Mouse (Mus musculus): ENCODE measurements around the gene 2210010C04Rik.
"Not testable (repeated sequence)": the region's sequence is repeated elsewhere in the genome, so short reads cannot be mapped to it uniquely, and the experiment has no call there.

2210010C04Rik gene

GRCm38 (mm10) chr6:41019140-41019539, 16.2 kb downstream of the 2210010C04Rik start:
- no peak for DNase-seq (ENCODE audit: low read depth)

DNA sequence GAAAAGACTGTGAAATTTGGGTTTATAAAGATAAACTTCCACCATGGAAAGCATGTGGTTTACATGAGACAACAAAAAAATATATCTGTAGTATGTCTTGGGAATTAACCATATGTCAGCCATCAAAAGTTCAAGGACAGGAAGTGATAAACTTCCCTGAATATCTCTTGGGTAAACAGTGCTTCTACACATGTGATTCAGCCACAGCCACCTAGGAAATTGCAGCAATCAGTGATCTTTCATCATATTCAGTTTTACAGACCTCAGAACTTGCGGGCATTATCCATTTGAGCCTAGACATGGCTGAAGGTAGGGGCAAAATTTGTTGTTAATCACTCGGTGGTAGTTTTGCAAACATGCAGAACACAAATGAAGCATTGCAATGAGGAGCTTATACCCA, 16.7 kb downstream of the 2210010C04Rik start:
- no peak for DNase-seq (ENCODE audit: low read depth)

DNA sequence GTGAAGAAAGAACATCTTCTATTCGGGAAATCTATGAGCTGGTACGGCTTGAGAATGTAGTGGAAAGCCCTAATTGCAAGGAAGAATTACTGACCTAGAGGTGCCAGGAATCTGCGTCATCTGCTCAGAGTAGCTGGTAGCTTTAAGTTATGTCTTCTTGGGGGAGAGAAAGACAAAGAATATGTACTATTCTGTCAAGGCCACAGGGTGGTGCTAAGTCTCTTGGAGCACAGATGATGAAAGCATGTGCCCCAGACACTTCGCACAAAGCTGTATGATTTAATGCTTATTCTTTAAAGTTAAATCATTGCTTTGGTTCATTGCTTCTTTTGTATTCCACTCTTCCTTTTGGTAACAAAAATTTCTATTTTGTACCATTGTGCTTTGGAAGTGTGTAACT, 20.2 kb downstream of the 2210010C04Rik start:
- DNase-seq (ENCODE audit: low read depth): peak; percentile 24

- not testable (repeated sequence) for DNase-seq (ENCODE audit: low read depth)
Measured at GRCm38 (mm10) chr6:40999379-40999778, 35.9 kb downstream of the 2210010C04Rik start, which contains the start of gene Gm2663. Gm2663 (minus strand) TSS chr6:40999479.

Data from naive thymus-derived CD4-positive, alpha-beta T cell, adult 2 months (primary cell).